Mouse (Mus musculus): ENCODE measurements around the gene Cyba.
A peak's percentile ranks its signal among the peaks of the same experiment; 100 is the strongest.

Gene Cyba

DNA sequence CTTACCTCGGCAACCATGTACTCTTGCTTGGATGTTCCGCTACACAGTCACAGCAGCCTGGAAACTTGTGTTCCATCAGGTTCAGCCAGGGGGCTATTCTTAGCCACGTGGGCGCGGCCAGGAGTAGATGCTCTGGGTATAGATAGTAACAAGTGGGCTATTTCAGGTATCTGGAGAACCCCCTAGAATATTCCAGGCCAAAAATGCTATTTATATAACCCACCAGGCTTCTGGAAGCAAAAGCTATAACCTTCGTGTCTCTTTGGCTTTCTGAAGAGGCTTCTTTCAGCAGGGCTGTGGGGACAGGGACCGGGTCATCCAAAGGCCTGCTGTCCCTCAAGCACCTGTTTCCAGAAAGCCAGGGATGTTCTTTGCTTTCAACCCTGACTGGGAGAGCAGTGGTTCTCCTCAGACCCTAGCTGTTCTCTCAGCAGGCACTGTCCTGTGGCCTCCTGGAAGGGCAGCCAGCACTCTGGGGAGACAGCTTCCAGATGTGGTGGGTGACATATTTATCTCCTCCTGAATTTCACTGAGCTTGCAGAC lies 18.5 kb upstream of the Cyba start:
- DNase-seq, result no peak

DNA sequence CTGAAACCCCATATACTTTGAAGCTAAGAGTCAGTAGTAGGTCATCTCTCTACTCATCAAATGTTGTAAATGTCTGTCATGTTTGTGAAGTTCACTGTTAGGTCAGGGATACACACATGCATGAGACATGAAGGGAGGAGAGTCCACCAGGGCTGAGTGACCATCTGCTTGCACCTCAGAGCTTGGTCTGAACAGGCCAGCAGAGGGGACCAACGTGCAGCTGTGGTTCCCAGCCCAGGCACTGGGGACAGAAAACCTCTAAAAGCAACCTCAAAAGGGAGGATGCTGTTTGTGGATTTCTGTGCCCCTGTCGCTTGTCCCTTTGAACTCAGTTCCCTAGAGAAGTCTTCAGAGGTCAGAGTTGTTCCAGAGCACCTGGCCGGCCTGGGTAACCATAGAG lies 12.5 kb upstream of the Cyba start:
- DNase-seq, result peak in 1 of 2 experiments; percentile 18

DNA sequence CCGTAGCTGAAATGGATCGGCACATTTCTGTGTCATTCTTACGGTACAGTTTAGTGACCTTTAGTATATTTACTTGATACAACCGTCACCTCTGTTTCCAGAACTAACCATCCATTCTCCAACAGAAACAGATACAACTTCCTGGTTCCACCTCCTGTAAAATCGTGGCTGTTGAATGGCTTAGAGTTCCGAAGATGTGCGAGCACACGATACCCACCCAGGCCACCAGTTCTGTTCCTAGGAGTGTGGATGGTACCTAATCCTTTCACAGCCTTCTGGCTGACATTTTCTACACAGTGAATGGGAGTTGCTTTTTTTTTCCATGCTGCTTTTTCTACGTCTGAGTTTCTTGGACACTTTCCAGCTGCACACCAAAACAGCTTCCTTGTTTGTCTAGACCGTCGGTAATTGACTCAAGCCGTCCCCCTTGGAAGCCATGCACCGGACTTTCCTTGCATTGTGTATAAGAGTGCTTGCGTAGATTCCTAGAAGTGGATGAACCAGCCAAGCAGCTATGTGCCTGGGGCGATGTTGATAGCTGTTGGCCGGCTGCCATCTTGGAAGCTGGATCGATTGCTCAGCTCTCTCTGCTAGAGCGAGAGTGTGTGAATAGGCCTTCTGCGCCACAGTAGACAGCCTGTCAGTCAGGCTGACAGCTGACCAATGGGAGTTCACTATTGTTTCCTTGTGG lies 11.5 kb upstream of the Cyba start:
- peak; percentile 95 to 97 for DNase-seq

DNA sequence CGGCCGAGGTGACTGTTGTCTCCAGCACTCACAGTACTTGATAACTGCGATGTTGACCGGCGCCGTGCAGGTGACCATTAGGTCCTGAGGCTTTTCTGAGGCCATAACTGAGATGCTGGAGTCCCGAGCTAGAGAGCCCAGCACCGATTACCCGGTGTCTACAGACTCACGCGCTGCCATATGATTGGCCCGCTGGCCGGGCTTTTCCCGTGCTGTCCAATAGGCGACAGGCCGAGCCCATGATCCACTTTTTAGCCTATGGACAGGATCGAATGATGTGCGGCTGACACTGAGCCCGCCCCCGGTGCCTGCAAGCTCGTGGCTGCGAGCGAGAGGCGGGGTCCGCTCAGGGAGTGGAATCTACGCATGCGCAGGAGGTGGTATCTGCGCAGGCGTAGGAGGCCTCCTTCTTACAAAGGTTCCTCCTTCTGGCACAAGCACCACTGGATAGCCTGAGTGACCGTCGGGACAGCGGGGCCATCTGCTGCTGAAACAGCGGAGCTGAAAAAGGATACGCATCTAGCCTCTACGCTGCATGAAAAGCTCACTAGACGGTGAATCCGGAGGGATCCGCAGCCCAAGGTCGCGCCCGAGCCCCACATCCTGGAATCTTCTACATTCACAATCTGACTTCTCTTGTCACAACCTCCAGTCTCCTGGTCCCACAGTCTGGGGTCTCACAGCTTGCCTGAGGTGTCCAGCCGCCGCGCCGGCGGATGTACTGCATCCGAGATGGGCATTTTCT lies 10.7 kb upstream of the Cyba start, which contains the start of gene Mvd:
Gene Mvd (minus strand): TSS at position 161 of the 745 bp plus-strand sequence.
- peak; percentile 100 for DNase-seq

DNA sequence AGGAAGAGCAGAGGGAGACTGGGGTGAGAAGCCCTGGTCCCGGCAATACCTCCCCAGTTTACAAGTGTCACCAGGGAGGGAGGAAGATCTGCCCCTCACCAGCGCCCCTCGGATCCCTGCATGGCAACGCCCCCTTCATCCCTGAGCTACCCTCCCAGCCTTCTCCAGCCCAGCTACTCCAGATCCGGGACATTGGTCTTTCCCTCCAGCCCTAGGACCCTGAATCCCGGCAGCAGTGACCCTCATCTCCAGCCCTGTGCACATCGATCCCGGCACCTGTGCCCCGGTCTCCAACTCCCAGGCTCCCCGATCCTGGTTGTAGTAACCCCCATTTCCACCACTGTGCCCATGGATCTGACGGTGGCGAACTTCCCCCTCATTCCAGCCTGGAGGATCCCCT lies 10.1 kb upstream of the Cyba start:
- DNase-seq, result no peak

DNA sequence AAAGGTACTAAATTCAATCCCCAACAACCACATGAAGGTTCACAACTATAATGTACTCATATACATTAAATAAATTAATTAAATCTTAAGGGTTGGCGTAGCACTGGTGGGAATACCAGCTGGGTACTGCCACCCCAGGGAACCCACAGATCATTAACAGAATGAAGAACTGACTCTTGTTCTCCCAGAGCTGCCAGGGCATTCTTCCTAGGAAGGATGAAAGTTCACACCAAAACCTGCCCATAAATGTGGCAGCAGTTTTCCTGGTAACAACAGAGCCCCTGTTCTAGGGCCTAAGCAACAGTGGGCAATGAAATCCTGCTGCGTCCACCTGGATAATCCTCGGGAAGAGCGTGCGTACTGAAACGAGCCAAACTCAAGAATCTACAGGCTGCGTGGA lies 9.6 kb upstream of the Cyba start:
- no peak for DNase-seq

DNA sequence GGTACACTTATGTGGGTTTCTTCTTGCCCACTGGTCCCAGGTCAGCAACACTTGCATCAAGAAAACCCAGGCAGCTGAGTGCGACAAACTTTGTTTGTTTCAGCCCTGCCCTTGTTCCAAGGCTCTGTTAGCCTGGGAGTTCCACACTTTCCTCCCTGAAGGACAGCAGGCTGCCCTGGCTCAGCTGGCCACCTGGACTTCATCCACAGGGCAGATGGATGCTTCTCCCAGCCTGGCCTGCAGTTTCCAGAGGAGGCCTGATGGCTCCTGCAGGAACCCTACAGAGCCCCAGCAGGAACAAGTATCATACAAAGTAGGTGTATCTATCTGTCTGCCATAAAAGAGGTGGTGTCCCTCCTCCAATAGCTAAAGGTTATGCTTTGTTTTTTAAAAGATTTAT lies 8.6 kb upstream of the Cyba start:
- DNase-seq, result no peak

DNA sequence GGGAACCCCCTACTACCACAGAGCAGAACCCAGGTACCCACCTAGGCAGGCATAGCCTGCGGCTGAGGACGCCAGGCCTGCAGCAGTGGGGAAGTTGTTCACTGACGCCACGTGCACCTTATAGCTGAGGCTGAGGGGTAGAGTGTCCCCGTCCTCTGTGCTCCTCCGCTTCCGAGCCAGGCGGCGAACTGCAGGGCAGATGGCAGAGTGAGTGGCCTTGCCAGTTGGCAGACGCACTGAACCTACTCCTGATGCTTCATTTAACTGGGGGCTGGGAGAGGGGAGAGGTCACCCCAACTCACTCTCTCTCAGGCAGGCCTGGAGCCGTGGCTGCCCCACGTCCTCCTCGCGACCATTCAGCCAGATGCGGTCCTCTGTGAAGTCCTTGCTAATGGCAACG lies 6.6 kb upstream of the Cyba start:
- no peak for DNase-seq

DNA sequence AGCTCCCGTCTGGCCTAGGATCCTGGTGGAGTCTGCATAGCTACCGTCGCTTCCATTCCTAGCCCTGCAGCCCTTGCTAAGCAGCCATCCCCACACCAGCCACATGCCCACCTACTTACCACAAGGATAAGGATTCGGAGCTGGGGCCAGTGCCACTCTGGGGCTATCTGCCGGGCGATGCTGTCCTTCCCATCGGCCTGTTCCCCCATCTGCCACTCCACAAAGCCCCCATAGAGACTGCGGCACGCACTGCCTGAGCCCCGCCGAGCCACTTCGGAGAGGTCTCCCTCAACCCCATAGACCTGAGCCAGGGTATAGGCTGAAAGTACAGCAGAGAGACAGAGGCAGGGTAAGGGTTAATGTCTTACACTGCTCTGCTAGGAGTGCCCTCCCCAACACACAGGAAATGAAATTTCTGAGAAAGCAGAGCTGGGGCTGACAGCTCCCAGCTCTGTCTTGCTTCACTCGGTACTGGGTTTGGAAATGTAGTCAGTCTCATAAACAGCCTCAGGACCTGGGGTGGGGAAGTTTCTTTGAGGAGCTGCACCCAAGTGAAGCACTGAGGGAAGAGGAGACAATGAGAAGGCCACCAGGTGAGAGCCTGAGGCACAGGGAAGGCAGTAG lies 5.1 kb upstream of the Cyba start:
- no peak for DNase-seq

DNA sequence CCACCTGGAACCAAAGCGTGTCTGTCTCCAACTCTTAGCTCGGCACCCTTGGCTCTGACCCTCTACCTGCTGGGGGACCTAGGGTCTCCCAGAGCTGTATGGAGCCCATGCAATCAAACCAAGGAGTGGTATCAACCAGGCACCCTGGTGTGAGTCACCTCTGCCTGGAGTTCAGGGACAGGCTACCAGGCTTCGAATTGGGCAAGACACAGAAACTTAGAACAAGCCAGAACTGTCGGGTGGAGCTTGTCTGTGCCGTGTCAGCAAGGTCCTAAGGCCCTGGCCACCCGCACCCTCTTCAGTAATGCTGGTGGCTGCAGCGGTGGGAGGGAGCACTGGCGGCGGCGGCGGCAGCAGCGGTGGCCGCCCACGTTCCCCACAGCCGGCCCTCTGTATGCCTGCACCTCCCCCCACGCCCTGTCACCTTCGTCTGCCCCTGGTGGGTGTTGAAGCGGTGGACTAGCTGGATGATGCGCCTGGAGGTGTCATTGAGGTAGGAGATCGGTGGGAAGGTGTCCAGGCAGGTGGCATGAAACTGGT lies 3.9 kb upstream of the Cyba start:
- peak in 1 of 2 experiments; percentile 29 for DNase-seq

DNA sequence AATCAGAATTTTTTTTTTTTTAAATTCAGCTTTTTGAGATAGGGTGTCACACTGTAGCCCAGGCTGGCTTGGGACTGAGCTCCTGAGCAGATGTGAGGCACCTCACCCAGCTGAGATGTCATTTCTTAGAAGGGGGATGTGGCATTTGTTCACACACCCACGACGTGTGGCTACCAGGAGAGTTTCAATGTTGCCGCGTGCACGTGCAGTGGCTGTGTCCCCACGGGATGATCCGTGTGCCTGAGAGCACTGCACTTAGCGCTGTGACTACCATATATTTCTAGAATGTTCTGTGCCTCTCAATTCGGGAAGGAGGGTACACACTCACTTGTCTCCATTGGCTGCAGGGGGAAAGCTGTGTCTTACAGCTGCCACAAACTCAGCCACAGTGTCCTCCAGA lies 3.4 kb upstream of the Cyba start:
- DNase-seq, result no peak

DNA sequence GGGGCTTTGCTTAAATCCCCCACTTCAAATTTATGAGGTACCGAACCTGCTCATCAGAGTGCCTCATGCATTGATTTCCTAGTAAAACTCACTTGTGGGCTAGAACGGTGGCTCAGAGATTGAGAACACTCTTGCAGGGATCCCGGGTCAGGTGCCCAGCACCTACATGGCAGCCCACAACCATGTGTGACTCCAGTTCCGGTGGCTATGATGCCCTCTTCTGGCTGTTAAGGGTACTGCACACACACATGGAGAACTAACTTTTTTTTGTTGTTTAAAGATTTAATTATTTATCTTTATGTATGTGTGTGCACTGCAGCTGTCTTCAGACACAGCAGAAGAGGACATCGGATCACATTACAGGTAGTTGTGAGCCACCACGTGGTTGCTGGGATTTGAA lies 2.6 kb upstream of the Cyba start:
- DNase-seq, result no peak

DNA sequence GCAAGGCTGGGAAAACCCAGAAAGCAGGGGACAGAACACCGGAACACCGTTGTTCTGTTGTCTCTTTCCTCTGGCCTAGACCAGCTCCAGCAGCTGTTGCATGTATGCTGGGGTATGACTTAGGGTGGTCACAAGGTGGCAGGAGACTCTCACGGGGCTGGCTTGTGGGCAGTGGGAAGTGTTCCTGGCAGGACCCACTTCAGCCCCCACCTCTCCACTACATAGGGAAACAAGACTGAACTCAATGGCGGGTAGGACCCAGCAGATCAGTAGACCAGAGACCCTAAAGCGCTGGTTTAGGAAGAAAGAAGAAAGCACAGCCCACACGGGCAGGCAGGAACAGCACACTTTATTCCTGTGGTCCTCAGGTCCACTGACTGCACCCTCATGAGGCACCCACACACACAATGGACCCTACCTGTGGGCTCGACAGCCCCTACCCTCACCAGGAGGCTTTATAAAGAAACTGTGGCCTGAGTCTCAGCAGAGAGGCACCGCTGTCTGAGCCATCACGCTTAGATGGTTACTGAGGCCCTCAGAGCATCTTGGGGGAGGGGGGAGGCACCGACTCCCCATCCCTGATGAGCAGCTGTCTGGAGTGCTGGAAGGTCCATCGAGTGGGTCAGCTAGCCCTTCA lies 657 bp upstream of the Cyba start:
- no peak for DNase-seq

DNA sequence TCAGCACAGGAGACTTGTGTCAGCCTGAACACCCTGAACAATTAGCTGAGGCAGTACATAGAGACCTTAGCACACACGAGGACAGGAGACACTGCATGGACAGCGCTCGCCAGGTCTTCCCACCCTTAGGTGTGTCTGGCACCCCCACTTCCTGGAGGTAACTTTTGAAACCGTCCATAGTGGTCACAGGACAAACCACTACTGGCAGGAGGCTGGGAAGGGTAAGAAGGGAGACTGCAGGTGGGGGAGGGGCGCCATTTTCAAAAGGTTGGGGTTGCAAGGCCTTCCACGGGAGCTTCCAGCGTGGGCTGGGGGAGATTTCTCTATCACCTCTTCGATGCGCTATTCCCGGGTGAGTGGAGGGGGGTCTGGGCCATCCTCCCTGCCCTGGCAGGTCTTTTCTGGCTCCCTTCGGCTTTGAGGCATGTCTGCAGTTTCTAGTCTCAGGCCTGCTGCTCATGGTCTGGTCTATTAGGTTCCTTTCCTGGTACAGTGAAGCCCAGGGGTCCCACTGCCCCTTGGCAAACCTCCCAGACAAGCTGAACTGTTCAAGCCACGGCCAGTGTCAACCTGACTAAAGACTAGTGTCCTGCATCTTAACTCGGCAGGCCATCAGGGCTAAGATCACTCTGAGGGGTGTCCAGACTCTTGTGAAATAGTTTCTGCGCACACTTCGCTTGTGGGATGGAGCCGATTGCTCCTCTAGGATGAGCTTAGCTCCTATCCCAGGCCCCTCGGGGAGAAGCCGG lies 862 bp downstream of the Cyba start:
- peak in 1 of 2 experiments; percentile 39 for DNase-seq

DNA sequence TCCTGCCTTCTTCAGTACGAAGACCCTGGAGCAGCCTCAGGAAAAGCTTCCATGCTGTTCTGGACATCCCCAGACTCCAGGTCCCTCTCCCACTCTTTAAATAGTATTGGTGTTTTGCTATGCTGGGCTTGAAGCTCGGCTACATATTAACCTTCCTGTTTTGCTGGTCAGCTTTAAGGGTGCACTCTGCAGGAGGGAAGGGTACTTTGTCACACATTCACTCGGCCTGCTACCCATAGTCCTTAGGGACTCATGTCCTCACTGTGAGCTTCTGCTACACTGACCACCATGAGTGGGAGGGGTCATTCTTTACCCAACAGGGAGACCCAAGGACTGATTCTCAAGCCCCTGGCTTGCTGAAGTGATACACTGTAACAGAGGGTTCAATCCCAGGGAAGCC lies 2.1 kb downstream of the Cyba start:
- no peak for DNase-seq

DNA sequence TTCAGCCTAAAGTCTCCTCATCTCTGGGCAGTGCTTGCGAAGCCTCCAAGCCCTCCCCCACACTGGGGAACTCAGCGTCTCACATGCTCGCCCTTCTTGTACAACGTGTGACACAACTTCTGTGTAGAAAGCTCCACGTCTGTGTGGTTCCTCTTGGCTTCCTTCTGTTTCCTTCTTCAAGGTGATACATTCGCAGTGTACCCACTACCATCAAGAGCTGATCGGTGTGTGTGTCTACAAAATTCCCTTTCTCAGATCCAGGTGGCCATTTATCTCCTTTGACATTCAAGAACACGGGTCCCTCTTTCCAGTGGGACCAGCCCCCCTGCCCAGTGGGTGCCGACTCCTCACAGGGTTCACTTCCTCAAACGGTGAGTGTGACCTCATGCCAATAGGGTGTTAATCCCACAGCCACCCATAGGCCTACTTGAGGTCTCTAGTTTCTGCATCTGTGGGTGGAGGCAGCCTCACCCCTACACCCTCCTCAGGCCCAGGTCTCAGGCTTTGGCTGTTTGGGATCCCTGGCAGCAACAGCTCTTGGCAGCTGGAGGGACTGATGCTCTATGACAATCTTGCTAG lies 2.6 kb downstream of the Cyba start:
- DNase-seq, result peak; percentile 45 to 61

DNA sequence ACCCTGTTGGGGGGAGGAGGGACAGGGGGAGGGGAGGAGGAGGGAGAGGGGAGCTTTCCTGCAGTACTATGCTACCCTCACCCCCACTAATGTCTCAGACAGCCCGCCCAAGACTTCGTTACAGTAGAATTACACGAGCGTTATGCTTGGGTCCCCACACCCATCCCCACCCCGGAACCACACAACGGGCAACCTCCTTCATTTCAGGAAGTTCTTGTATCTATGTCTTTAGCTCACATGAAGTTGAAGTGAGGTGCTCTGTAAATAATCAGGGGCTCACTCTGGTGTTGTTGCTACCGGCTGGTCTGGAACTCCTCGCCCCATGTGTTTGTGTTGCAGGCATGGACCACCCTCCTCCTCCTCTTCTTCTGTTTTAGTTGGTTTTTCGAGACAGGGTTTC lies 4.6 kb downstream of the Cyba start:
- no peak for DNase-seq

DNA sequence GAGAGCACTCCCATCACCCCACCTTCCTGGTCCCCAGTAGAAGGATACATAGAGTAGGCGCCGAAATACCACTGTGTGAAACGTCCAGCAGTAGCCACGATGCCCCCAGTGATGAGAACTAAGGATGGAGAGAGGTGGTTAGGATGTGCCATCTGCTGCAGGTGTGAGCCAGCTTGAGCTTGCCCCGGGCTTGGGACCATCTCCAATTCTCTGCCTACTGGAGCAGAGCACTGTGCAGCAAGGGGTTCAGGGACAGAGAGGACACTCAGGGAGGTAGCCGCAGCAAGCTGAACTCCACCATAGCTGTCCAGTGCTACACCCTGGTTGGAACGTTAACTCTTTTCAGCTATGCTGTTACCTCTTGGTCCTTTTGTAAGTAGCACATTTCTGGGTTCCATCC lies 5.1 kb downstream of the Cyba start:
- DNase-seq, result no peak

DNA sequence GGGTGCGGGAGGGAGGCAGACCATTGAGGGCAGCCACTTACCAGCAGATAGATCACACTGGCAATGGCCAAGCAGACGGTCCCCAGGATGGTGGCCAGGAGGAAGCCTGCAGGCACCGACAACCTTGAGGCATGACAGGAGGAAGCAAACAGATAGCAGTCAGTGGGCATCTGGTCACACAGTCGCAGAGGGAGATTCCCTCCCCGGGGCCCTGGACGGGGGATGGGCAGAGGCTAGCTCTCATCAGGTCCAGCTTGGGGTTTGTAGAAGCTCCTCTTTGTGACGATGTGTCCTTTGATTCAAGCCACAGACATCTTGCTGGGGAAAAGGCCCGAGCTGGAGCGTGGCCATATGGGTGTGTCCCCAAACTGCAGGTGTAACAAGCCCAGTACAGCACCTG lies 6.6 kb downstream of the Cyba start:
- no peak for DNase-seq

DNA sequence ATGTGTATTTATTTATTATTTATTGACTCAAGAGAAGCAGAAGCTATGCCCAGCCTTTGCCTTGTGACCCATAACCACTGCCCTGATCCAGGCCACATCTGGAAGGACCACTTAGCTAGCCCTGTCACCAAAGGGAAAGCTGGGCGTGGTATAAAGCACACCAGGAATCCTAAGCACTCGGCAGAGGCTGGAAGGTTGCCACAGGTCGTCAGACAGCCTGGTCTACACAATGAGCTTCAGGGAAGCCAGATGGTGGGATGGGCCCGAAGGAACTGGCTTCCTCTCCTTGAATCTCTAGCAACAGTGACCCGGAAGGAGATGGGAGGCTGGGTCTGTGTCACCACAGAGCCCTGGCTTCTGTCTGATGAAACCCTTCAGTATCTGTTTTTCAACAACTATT lies 9.1 kb downstream of the Cyba start:
- DNase-seq, result peak; percentile 50 to 61

DNA sequence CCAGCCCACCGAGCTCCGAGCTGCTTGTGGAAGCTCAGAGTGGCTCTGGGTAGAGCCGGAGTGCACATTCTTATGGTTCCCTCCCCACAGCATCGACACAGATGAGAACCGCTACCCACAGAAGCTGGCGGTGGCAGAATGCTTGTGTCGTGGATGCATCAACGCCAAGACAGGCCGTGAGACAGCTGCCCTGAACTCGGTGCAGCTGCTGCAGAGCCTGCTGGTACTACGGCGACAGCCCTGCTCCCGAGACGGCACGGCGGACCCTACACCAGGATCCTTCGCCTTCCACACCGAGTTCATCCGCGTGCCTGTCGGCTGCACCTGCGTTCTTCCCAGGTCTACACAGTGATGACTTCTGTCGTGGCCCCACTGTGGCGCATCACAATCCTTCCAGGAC lies 9.5 kb downstream of the Cyba start:
- DNase-seq, result no peak

Measured in lung, adult 18-20 months (tissue).